Mouse (Mus musculus) neutrophil, adult 5-6 weeks (primary cell): ENCODE measurements at regions not wholly inside any gene's neighbourhood (a gene's known extent, or its start where the extent isn't known, plus 50 kb on each side); places are given as distances from the start of the nearest gene placed in this dataset.

Experiments
- ATAC-seq: fragments of 151-379, 151-347 bp; 2 replicates; pipeline ENCODE4 v1.8.0; 2017; ENCODE audit warnings: mild to moderate bottlenecking, moderate TSS enrichment; ENCODE audit not compliant: insufficient number of reproducible peaks, poor library complexity, low FRiP score, severe bottlenecking; ENCODE audit errors: extremely low read depth

DNA sequence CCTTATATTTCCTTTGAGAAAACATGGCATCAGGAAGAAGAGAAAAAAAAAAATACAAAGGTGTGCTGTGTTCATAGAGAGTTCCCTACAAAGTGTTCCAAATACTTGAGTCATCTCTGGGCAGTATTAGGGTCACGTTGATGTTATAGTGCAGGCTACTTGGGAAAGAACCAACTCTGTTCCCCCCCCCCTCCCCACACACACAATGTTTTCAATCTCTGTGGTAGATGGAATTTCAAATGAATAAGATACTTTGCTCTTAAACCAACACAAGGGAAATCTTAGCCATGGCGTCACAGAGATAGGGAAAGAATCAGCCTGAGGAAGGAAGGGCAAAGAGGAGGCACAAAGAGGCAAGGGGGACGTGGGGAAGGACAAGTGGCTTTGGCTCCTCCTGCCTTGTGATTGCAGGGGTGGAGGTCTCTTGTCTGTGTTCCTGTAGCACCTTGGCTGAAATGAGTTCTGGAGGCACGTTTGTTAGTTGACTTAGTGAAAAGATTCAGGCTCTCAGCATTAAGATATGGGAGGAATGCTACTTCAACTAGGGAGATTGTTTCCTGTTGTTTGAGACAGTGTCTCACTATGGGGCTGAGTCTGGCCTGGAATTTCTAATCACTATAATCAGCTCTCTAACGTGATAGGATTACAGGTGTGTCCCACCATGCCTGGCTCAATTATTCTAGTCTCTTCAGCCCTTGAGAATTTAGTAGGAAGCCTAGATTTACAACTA lies 139.7 kb downstream of the Btg1 start:
- ATAC-seq, result no peak

- ATAC-seq, result no peak
Observed at GRCm38 (mm10) chr10:96757311-96757710, 140.5 kb downstream of the Btg1 start.

- ATAC-seq, result peak; percentile 91
Observed at GRCm38 (mm10) chr10:96761601-96762000, 144.8 kb downstream of the Btg1 start.

- no peak for ATAC-seq
Observed at GRCm38 (mm10) chr10:96765626-96766025, 148.8 kb downstream of the Btg1 start.

DNA sequence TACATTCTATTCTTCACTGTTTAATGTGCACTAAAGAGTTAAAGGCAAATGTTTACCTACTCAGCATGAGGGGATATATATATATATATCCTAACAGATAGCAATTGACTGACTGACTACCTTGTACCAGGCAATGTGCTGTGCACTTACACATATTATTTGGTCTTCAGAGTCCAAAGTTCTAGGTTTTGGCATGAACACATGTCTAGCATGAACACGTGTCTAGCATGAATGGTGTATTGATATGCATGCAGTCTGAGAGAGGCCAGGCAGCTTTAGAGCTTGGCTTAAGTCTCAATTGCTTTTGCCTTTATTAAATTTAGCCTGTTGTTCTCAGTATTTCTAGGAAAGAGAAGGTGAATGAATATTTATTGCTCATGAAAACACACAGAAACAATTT lies 161.4 kb downstream of the Btg1 start:
- ATAC-seq, result no peak

- ATAC-seq, result no peak
Observed at GRCm38 (mm10) chr10:96783966-96784365, 167.2 kb downstream of the Btg1 start.

GRCm38 (mm10) chr10:96786903-96787571 lies 170.2 kb downstream of the Btg1 start:
- ATAC-seq, result peak; percentile 88

- ATAC-seq, result no peak
Observed at GRCm38 (mm10) chr10:96787572-96787946, 170.8 kb downstream of the Btg1 start.

DNA sequence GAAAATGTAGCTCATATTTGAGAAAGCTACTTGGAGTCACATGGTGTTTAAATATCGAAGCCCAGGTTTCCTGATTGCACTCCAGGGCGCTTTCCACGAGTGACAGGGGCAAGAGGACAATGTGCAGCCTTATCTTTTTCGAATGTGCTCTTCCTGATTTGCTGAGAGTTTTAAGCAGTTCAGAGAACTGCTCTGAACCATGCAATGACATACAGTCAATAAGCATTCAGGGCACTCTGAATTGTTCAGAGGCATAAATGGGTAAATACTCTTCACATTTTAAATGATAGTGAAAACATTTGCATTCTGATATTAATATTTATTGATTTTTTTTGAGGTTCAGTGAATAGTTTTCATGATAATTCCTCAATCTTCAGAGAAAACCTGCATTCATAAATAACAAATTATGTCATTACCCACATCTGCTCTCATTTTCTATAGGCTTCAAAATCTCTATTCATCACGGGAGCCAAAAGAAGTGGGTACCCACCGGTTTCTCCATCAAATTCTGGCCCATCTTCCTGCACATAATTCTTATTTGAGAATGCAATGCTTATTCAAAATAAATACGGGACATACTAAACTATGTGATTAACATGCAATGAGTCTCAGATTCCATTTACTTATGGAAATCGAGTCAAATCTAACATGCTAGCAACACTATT lies 171.7 kb downstream of the Btg1 start:
- no peak for ATAC-seq

GRCm38 (mm10) chr10:96797116-96797515 lies 180.3 kb downstream of the Btg1 start:
- no peak for ATAC-seq

DNA sequence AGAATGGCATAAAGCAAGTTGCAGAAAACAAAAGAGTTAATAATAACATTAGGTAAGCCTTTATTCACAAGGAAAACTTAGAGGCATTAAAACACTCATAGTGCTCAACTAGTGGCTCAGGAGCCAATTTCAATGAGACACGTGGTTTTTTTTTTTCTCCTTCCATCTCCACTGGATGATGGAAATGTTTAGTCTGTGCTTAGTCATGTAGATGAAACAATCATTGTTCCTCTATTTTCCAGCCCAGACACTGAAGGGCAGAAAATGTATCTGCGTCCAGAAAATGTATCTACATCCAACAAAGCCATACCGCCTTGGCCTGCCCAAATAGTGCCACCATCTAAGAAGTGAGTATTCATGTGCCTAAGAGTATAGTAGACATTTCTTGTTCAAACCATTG lies 184.0 kb downstream of the Btg1 start:
- ATAC-seq, result no peak

GRCm38 (mm10) chr10:96804030-96804784 lies 187.4 kb downstream of the Btg1 start:
- ATAC-seq, result no peak

DNA sequence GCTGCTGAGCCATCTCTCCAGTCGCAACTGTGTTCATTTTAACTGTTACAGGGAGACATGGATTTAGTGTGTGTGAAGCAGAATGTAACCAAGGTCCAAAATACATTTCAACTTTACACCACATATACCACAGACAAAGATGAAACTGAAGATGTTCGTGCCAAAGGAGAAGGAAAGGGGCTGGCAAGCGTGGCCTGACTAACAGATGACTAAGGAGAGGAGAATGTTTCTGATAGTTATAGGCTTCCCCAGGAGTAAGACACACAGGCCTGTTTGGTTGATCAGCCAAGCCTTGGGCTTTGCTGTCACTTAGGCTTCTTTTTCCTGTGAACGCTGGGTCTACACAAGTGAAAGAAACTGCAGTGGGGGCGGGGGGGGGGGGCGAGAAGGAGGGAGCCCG lies 189.8 kb downstream of the Btg1 start:
- ATAC-seq, result no peak

DNA sequence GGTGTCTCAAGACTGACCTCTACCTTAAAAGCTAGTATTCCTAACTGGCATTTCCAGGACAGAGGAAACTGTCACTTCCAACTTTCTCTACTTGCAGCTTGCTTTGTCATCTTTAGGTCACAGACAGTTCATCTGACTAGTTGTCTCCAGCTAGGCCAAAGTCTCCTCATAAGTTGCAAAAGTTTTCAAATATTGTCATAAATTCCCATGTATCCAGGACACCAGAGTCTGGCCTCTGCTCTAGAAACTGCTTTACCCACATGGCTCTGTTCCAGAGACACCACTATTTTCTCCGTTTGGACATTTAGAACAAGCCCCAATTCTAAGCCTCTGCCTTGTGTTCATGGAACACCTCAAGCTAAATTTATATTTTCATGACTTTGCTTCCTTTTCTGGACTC lies 205.0 kb downstream of the Btg1 start:
- no peak for ATAC-seq

DNA sequence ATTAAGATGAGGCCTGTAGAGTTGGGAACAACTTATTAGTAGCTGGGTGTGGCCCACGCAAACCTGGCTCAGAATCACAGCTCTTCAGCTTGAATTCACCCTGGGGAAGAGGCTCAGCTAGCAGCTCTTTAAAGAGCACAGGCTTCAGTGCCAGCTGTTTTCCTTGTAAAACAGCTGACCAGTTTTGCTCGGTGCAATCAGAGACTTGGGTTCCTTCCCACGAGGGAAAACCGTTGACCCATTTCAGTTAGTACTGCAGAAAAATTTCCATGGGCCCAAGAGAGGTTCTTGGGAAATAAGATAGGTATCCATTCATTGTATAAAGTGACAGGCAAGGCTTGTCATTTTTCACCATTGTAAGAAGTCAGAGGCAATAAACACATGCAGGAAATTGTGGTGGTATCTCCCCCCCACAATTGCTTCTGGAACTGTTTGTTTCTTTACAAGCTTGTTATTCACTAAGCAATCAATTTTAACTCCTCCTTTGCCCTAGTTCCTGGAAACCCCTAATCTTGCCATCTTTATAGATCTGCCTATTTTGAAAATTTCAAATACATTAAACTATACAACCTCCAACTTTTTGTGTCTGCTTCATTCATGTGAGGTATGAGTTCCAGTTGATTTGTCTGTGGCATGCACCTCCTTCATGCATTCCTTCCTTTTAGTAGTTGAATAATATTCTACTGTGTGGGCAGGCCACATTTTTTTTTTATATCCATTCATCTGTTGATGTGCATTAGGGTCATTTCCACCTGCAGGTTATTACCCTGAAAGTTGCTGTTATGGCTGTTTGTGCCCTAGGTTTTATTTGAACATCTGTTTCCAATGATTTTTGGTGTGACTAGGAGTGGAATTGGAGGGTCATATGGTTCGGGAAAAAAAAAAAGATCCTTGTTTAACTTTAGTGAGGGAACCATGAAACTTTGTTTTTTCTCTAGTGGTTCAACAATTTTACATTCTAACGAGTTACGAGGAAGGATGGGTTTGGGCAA lies 205.8 kb downstream of the Btg1 start:
- ATAC-seq, result no peak

- no peak for ATAC-seq
Observed at GRCm38 (mm10) chr10:96826234-96826788, 209.5 kb downstream of the Btg1 start.

DNA sequence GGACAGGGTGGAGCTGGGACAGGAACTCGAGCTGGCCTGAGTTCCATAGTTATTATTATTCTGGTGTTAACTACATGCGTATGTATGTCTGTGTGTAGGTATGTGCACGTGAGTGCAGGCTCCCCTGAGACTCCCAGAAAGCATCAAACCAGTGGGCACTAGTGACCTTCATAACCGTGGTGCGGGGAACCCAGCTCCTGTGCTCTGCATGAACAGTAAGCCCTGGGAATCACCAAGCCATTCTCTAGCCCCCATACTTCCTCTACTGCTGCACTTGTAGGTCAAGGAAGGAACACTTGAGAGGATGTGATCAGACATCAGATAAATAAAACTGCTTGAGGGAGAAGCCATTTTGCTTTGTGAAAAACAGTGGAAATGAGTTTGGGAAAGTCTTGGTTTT lies 211.2 kb downstream of the Btg1 start:
- no peak for ATAC-seq

GRCm38 (mm10) chr10:96828581-96829246 lies 211.9 kb downstream of the Btg1 start:
- no peak for ATAC-seq
